Mouse (Mus musculus): ENCODE measurements around the gene Wdr61.
A peak's percentile ranks its signal among the peaks of the same experiment; 100 is the strongest.

The Wdr61 gene

DNA sequence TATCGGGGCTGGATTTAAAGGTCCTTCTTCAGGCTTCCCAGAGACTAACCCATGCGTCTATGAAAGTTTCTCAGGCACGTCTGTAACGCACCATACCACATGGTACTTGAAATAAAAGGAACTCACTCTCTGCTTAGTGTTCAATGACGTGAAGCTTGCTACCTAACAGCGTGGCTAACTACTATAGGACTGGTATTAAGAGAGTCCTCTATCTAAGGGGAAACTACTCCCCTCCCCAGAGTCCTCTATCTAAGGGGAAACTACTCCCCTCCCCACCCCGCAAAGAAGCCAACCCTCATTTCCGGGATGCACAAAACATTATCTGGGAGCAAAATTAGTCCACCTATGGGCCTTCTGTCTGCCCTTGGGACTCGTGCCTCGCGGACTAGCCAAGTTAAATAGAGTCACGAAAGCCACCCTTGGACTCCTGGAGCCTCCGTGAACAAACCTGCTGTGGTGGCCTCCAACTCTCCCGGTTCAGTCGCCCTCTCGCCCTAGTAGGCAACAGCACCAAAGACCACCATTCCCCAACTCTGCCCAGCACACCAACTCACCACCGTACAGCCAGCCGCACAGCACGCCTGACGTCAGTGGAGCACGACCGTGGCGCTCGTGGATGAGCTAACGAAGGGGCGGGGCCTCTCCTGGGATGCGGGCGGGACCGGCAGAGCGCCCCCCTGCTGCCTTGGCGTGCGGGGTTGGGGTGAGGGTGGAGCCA is at the start of gene Wdr61:
Gene Wdr61 (minus strand): TSS at position 599 of the 718 bp plus-strand sequence.
- DNase-seq (ENCODE audit: low spot score in 2 of 2) = peak; percentile 98 to 99

DNA sequence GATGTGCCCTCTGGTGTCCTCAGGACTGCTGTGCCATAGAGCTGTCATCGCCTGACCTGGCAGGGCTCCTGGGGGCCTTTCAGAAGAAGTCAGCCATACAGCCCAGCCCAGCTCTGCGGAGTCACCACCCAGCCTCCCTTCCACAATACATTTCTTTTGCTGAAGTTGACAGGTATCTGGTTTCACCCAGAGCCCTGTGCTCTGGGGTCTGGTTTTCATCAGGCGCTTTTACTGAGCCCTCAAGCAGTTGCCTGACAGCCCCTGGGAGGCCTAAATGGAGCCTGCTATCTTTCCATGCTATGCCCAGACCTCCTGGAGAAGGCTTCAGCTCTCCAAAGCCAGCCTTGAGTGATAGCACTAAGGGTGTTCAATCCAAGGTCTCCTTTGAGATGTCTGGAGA is 49.7 kb upstream of the Wdr61 start:
- DNase-seq (ENCODE audit: low spot score in 2 of 2) = no peak

DNA sequence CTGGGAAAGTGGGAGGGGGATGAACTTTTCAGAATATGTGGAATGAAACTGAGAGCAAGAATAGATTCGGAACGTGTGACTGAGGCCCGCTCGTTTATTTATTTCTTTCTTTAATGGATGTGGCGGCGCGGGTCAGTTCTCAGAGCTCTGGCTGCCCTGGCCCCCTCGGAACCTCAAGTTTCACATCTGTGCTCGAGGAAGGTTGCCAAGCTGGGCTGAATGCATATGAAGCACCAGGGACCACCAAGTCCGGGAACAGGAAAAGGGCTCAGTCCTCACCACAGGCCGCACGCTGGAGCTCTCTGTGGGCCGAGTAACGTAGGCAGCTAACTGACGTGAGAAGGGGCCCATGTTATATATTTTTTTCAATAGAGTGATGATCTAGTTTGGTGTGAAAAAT is 48.2 kb upstream of the Wdr61 start:
- DNase-seq (ENCODE audit: low spot score in 2 of 2) = no peak

DNA sequence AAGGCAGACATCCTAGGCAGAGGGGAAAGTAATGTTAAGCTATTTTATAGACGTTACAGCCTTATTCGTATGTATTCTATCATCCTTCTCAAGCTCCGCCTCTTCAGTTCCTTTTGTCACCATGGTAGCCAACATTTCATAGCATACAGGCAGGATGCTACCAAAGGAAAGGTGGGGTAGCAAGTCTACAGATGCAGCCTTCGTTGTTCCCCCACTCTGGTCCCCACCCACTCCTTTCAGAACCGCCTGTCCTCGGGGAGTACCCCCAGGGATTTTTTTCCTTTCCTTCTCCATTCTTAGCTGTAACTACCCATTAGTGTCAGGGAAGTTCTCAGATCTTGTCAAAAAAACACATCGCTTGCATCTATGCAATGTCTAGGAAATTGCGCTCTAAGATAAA is 45.0 kb upstream of the Wdr61 start:
- DNase-seq (ENCODE audit: low spot score in 2 of 2) = no peak

DNA sequence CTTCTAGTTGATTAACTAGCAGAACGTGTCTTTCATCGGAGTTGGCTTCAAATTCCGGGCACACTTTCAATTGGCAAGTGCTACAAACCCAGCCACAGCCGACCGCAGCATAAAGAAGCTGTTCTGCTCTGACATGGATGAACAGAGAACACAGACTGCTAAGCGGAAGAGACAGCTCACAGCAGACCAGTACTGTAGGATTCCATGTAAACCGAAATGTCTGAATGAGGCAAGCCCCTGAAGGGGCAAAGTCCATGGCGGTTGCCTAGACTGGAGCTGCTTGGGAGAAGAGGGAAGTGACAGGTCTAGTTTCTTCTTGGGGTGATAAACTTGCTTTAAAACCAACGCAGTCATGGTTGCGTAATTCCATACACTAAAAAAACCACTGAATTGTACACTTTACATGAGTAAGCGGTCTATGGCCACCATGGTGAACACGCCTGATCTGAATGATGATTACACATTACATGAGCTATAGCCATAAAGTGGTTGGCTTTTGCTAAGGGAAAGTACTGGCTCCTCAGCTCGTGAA is 42.2 kb upstream of the Wdr61 start:
- DNase-seq (ENCODE audit: low spot score in 2 of 2) = no peak

DNA sequence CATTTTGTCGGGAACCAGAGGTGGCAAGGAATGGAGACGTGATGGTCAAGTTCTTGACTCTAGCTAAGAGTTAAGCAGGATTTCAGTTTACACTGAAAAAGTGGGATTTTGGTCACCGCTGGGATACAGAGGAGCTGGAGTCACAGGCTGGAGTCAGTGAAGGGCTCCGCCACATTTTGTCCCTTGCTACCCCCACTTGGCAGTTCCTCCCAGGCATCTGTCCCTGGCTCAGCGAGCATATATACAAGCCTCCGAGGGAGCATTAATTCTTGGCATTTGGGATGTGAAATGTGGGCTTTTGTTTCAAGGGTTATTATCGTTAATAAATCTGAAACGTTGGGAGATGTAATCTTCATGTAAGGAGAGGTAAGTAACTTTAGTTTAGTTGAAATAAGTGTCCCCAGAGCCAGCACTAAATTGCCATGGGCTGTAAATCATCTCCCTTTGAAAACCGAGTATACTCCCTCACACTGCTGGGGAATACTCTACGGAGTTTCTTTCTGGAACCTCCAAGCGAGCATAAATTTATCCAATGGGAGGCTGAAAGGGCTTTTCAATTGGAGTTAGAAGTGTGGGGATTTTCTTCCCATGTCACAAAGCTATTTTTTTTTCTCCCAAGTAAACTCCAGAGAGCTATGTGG is 35.9 kb upstream of the Wdr61 start:
- DNase-seq (ENCODE audit: low spot score in 2 of 2) = no peak

DNA sequence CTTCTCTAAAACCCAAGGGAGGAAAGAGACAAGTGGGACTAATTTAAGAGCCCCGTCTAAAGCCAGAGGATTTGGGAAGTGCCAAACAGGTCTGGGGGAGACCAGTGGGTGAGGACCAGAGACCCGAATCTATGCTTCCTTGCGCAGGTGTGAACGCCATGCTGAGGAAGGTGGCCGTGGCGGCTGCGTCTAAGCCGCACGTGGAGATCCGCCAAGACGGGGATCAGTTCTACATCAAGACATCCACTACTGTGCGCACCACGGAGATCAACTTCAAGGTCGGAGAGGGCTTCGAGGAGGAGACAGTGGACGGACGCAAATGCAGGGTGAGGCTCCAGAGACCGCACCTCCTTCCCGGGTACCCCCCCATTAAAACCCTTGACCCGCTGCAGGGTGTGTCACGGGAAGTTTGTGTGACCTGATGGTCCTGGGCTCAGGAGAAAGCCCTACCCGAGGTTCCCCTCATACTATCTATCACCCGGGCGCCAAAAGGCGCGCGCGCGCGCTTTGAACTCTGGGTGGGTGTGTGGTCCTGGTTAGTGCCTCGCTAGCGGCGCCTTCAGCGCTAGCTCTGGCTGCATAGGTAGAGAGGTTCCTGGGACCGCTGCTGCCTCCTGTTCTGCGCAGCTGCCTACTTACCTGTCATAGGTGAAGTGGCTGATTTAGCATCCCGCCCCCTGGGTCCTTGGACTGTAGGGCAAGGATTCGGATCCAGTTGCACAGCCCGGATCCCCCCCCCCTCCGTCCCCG is 31.2 kb upstream of the Wdr61 start:
- DNase-seq (ENCODE audit: low spot score in 2 of 2) = no peak

DNA sequence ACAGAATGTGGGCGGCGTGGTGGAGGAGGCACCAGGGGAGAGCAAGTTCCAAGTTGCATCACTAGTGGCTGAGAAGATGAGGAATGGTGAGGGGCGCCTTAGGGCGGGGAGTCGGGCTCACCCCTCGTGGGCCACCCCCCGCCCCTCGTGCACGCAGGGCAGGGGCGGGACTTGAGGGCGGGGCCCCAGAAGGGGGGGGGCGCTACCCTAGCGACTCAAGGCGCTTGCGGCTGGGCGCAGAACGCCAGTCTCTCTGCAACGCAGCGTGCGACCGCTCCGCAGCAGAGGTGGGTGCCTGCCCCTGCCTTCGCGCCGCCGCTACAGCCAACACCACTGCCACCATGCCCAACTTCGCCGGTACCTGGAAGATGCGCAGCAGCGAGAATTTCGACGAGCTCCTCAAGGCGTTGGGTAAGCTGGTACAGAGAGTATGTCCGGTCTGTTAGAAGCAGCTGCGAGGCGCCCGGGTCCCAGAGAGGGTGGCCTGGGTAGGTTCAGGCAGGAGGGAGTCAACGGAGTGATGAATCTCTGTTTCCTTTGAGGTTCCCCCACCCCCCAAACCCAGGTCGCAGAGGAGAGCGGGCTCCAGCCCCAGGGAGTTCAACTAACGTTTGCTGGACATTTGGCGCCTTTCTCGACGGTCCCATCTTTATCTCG is 30.4 kb upstream of the Wdr61 start, which contains the start of gene Crabp1:
Gene Crabp1 (plus strand): TSS at position 188 of the 657 bp plus-strand sequence.
- DNase-seq (ENCODE audit: low spot score in 2 of 2) = no peak

DNA sequence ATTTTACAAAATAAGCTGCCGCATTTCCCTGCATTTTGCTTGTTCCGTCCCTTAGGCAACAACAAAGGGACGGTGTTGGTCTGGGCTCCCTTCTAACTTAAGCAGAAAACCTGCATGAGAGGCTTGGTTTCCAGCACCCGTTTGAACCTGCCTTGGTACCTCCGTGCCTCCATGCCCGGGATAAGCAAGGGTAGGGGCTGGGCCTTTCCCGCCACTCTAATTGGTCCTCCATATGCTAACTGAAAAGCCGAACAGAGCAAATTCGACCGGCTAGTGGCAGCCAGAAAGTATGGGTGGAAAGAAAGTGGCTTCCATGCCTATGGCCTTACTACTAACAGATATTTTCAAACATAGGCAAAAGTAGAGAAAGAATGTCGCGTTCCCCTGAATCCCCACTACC is 29.8 kb upstream of the Wdr61 start:
- no peak for DNase-seq (ENCODE audit: low spot score in 2 of 2)

DNA sequence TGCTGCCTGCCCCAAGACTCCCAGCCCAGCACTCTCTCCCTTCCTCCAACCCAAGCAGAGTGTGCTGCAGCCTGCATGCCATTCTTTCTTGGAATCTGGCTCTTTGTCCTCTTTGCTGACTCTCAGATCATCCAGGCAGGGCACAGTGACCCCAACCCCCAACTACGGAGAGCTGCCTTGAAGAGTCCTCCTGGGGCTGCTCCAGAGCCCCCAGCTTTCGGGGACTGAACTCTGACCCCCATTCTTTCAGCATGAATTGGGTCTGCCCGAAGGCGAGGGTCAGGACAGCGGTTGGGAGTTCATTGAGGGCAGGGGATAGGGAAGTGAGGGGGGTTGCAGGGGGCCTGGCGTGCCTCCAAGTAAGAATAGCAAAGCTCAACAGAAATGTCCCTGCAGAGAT is 25.3 kb upstream of the Wdr61 start:
- no peak for DNase-seq (ENCODE audit: low spot score in 2 of 2)

DNA sequence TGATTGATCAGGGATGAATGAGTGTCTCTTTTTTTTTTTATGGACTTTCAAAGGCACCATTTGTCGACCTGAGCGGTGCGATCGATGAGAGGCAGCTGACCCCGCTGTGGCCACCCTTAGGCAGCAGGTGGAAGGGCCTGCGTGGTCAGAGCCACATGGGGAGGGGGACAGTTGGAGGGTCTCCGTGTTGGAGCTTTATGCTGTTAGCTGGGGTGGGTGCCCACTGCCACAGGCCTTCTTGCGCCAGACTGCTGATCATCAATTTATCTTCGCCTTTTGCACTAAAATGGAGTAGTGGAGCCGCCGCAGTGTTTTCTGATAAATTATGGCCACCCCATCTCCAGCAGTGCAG is 18.6 kb upstream of the Wdr61 start:
- DNase-seq (ENCODE audit: low spot score in 2 of 2) = no peak

DNA sequence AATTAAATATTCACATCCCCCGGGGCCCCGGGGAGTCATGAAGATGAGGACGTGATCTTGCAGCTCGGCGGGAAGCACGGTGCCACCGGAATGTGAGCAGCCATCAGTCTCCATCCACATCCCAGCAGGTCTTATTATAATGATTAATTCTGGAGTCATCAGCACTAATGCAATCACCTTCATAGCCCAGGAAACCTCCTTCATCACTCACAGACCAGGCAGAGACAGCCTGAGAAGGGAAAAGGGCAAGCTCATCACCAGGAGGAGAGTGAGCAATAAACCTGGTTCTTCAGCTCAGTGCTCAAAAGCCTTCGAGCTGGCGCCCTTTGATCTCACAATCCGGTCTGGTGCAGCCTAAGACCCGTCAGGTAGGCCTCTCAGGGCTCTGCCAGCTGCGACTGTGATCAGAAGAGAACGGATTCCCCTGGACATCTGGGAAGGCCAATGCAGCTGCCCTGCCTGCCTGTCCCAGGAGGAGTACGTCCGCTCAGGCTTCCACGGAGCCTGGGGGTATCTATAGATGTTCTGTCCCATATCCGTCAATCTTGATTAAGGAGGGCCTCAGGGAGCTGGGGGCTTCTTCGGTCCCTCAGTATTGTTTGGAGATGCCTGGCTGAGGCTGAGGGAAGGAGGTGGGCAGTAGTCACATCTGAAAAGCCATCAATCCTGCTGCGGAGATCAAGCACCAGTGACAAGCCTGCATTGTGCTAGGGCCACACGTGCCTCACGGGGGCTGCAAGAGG is 18.1 kb upstream of the Wdr61 start:
- no peak for DNase-seq (ENCODE audit: low spot score in 2 of 2)

DNA sequence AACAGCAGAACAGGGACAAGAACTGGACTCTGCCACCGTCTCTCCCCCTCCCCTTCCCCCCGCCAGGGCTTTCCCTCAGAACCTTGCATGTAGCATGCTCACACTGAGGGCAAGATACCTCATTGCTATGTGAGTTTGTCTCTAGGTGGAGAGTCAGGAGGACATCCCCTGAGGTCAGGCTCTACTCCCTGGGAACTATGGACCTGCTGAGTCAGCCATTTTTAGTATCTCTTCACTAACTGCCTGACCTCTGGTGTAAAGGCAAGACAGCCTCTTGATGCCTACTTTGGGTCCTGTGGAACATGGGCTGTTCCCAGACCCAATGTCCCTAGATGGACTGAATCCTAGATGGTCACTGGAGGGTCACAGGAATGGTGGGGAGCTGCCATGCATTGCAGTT is 17.4 kb upstream of the Wdr61 start:
- DNase-seq (ENCODE audit: low spot score in 2 of 2) = no peak

DNA sequence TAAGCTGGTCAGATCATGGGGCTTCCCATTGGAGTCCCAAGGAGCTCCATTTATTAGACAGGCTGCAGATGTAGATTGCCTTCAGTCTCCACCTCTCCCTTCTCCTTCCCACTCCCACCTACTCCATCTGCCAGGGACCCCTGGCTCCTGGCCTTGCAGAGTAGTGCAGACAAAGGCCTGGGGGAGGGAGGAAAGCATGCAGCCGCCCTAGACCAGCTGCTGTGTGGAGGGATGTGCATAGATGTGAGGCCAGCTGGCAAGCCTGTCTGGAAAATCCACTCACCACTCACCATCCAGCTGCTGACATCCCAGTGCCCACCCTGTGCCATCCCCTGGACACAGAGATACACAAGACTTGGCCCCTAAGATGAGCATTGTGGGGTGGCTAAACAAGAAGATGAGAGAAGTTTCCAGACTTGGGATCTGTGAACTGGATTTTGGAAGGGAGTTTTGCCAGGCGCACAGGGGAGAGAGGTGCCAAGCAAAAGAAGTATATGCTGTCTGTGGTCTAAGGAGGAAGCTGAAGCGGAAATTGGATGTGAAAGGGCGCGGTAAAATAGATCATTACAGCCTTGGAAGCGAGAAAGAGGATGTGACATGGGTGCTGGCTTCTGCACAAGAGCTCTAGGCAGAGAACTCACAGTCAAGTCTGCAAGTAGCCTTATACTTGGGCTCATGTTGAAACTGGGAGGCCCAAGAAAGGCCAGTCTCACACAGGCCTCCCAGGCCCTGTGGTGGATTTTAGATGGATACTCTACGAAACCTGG is 16.1 kb upstream of the Wdr61 start:
- no peak for DNase-seq (ENCODE audit: low spot score in 2 of 2)

DNA sequence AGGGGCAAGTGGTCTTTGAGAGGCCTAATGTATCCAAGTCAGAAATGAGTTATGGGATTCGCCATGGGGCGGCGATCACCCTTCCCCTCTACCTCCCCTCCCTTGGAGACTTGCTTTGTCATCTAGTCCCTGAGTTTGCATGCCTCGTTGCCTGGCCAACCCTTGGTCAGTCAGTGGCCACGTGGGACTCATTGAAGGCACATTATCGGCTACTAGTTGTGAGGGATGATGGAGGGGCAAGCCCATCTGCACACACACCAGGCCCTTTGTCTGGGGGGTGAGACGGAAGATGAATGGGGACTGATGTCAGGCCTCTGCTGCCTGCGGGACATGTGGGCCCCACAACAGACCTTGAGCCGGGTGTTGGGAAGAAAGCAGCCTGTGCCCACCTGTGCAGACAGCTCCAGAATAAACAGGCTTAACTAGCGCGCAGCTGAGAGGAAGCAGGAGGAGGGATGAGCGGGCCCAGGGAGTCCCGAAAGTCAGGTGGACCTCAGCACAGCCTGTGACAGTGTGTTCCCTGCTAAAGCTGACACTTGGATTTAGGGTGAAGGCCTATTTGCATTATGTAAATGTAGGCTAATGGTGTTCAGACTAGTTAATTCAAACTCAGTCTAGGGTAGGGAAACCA is 11.5 kb upstream of the Wdr61 start:
- DNase-seq (ENCODE audit: low spot score in 2 of 2) = no peak

DNA sequence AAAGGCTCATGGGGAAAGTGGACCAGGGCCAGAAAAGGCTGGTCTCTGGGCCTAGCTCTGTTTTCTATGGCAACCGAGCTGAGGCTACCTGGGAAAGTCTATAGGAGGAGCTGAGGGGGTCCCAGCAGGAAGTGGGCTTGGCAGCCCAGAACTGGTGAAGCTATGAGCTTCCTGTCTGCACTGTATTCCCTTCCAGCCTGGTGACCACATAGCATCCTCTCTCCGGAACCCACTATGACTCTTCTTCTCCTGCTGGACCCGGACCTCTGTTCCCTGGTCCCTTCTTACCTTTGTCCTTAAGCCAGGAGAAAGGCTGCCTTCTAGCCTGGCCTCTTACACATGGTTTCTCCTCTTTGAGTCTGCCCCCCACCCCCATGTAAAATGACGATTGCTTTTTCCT is 9.6 kb upstream of the Wdr61 start:
- no peak for DNase-seq (ENCODE audit: low spot score in 2 of 2)

DNA sequence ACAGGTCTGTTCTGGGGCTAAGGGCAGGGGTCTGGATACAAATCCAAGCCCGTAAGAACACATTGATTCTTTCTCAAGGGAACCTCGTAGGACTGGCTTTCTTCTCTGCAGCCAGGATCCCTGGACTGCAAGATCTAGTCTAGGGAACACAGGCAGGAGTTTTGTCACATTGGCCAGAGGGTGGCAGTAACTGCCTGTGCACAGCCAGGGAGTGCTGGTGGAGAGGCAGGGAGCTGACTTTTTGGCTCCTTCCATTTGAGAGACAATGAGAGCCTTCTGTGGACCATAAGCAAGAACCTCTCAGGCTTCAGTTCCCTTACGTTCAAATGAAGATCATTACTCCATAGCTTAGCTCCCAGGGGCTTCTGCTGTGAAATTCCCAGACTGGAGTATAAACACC is 4.1 kb upstream of the Wdr61 start:
- DNase-seq (ENCODE audit: low spot score in 2 of 2) = peak in 1 of 2 experiments; percentile 22

DNA sequence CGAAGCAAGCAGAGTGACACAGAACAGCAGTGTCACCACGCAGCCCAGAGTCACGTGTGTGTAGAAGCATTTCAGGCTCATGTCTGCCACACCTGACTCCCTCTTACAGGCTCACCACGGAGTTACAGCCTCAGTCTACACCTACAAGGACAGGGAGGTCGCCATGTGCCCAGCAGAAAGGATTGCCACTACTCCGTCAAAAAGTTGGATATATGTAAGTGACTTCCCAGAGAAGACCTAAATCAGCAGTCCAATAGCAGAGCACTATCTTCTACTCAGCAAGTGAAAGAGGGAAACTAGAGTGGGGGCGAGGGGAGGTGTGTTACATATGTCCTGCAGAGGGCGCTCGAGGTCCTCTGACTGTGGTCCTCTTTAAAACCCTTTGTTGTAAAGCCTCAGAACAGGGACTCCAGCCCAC is 2.0 kb upstream of the Wdr61 start:
- peak; percentile 41 to 75 for DNase-seq (ENCODE audit: low spot score in 2 of 2)

DNA sequence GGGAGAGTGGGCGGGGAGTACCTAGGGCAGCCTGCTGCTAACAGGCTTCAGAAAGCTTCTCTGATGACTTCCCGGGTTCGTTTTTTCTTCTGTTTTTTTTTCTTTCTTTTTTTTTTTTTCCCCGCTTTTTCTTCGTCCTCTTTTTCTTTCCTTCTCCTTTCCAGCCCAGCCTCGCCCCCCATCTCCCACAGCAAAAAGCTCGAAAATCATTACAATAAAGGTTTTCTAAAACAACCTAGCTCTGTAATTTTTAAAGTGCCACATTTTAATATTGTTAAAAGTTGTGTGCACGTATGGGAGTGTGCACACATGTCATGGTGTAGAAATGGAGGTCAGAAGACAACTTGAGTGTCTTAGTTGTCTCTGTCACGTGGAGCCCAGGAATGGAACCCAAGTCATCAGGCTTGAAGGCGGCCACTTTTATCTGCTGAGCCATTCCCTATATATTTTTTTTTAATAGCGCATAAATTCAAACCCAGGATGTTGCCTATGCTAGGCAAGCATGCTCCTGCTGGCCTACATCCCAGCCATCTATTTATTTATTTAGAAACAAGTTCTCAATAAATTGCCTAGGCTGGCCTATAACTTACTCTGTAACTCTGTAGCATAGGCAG is 427 bp upstream of the Wdr61 start:
- no peak for DNase-seq (ENCODE audit: low spot score in 2 of 2)

DNA sequence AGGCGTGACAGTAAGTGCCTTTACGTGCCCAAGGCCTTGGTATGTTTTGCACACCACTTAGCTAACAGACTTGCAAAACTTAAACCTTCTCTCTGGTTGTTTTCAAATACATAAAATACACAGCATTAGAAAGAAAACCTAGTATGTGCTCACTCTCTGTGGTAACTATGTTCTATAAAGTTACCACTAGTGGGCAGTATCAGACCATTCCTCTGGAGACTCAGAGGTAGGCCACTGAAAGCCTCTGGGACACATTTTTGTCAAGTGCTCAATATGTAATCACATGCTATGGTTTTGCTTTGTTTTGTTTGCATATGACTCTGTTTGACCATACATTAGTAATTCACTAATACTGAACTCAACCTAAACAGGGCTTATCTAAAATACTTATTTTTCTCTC is 2.2 kb downstream of the Wdr61 start:
- no peak for DNase-seq (ENCODE audit: low spot score in 2 of 2)

Data from spleen, postnatal 4 days (tissue).